Mouse (Mus musculus): ENCODE results near the gene Smad3.
A peak's percentile ranks its signal among the peaks of the same experiment; 100 is the strongest.

Gene Smad3

GRCm38 (mm10) chr9:63660061-63660460, 97.7 kb downstream of the Smad3 start:
- DNase-seq: no peak

GRCm38 (mm10) chr9:63658970-63659371, 98.8 kb downstream of the Smad3 start:
- peak; percentile 84 to 88 for DNase-seq

GRCm38 (mm10) chr9:63658436-63658835, 99.4 kb downstream of the Smad3 start:
- no peak for DNase-seq

GRCm38 (mm10) chr9:63657167-63657566, 100.6 kb downstream of the Smad3 start:
- DNase-seq: no peak

- DNase-seq: no peak
Observed at GRCm38 (mm10) chr9:63655092-63655491, 102.7 kb downstream of the Smad3 start.

DNA sequence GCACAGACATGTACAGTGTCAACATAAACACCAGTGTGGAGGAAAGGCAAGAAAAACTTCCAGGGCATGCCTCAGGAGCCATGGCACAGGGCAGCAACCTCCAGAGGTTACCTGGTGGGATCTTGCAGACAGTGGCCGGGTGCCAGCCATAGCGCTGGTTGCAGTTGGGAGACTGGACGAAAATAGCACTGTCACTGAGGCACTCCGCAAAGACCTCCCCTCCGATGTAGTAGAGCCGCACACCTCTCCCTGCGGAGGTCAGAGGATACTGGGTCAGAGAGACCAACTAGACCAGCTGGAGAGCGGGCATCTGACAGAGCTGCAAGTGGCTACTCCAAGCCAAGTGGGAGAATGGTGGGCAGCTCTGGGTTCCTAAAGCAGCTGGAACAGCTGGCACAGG, 103.2 kb downstream of the Smad3 start:
- no peak for DNase-seq

DNA sequence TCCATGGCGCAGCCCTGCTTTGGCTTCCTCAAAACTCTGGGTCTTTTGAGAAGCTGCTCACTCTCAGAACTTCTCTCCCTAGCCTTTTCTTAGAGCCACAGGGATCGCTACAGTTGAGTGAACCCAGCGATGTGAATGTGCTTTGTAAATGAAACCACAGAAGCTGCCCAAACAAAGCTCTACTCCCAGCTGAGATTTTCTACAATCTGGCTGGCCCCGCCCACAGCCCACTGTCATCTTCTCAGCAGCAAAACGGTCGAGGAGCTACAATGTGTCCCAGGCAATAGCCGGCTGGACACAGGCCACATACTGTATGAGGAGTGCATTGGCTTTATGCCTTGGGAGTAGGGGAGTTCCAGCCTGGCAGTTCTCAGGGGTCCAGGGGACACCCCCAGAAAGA, 104.1 kb downstream of the Smad3 start:
- no peak for DNase-seq

- DNase-seq: no peak
Observed at GRCm38 (mm10) chr9:63651594-63651993, 106.2 kb downstream of the Smad3 start.

- DNase-seq: peak; percentile 59 to 68
Observed at GRCm38 (mm10) chr9:63650905-63651304, 106.9 kb downstream of the Smad3 start.

DNA sequence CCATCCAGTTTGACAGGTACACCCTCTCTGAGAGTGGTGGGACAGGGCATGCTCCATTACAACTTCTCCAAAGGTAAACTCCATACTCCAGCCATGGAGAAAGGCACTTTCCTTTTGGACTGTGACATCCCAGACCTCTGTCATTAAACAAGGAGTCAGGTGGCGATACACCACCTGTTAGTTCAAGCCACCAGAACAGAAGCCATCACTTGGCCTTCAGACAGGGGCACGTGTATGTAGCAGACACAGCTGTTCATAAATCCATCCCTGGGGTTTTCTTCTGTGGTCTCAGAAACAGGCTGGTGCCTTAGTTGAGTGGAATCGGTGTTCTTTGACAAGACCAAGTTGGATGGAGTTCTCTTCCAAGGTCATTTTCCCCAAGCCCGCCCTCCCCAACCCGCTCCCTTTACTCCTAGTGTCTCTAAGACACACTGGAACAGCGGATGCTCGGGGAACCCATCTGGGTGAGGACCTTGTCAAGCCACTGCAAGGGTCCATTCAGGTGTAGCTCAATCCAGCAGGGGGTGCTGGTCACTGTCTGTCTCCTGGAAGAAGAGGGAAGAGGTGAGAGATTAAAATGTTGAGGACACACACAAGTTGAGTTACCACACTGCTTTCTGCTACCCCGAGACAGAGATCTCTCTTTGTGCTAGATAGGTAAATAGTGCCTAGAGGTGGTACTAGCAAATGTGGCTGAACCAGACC, 107.8 kb downstream of the Smad3 start:
- DNase-seq: peak in 1 of 2 experiments; percentile 44

DNA sequence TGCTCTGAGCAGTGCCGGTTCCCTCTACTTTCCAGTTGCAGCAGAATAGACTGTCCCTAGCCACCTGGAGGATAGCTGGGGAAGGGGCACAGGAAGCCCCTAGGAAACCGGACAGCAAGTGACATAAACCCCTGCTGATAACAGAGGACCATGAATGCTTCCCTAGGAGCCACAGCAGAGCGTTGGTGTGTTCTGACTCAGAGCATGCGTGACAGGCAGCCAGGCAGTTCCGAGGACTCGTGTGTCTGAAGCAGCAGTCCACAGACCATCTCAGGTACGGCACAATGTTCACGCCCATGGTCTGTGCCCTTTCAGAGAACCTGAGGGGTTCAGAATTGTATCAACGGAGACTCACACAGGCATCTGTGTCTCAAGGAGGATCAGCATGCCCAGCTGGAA, 109.3 kb downstream of the Smad3 start:
- DNase-seq: peak; percentile 33 to 46

- DNase-seq: peak; percentile 52 to 65
Observed at GRCm38 (mm10) chr9:63647581-63648519, 109.9 kb downstream of the Smad3 start.

GRCm38 (mm10) chr9:63645084-63645483, 112.7 kb downstream of the Smad3 start:
- DNase-seq: no peak

- no peak for DNase-seq
Observed at GRCm38 (mm10) chr9:63644011-63644410, 113.8 kb downstream of the Smad3 start.

GRCm38 (mm10) chr9:63641983-63642646, 115.7 kb downstream of the Smad3 start:
- no peak for DNase-seq

GRCm38 (mm10) chr9:63636113-63636512, 121.7 kb downstream of the Smad3 start:
- DNase-seq: no peak

DNA sequence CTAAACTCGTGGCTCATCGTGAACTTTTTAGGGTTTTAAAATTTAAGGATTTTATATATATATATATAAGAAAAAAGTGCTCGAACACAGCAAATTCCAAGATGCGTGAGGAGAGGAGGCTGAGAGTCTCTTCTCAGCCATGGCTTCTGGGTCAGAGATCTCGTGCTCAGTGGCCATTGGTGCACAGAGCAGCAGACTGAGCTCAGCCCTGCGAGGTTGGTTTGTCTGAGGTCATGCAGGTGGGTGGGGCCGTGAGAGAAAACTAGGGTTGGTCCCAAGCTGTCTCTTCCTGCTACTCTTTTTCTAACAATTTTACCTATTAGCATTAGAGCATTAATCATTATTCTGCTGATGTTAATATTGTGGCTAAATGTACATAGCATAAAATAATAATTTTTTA, 124.5 kb downstream of the Smad3 start:
- no peak for DNase-seq

- no peak for DNase-seq
Observed at GRCm38 (mm10) chr9:63632924-63633323, 124.9 kb downstream of the Smad3 start.

GRCm38 (mm10) chr9:63632045-63632444, 125.7 kb downstream of the Smad3 start:
- DNase-seq: peak in 1 of 2 experiments; percentile 22

- no peak for DNase-seq
Observed at GRCm38 (mm10) chr9:63625090-63625756, 132.6 kb downstream of the Smad3 start.

GRCm38 (mm10) chr9:63623895-63624569, 133.8 kb downstream of the Smad3 start:
- DNase-seq: no peak

- DNase-seq: no peak
Observed at GRCm38 (mm10) chr9:63617967-63618366, 139.8 kb downstream of the Smad3 start.
